Mouse (Mus musculus) hindbrain, postnatal 0 days (tissue): ENCODE data around the gene Ogdh. TPM values are rescaled to one million over a fixed set of nuclear protein-coding genes. Genes with fewer than 3 reads are reported as not detected.

Experiments
- ATAC-seq: fragments of 200-750 bp; cut with Nextera tagmentation; 2 replicates; pipeline ENCODE4 v1.8.0; 2017; ENCODE audit warnings: mild to moderate bottlenecking, moderate TSS enrichment, moderate library complexity
- DNase-seq: peaks from one replicate; pipeline ENCODE4 v3.0.0-alpha.2; 2015; ENCODE audit warnings: low spot score
- H3K27ac ChIP-seq: fragments of 300-500 bp; sonication (generic); 2 replicates; pipeline ENCODE4 v1.5.1; 2014; ENCODE audit warnings: mild to moderate bottlenecking
- H3K27me3 ChIP-seq: fragments of 300-500 bp; sonication (generic); 2 replicates; pipeline ENCODE4 v1.6.1; 2014; ENCODE audit warnings: low read length, mixed read lengths; ENCODE audit not compliant: insufficient read depth
- H3K36me3 ChIP-seq: fragments of 300-500 bp; sonication (generic); 2 replicates; pipeline ENCODE4 v1.6.1; 2014; ENCODE audit warnings: low read length, mixed read lengths; ENCODE audit not compliant: insufficient read depth
- H3K4me1 ChIP-seq: fragments of 300-500 bp; sonication (generic); 2 replicates; pipeline ENCODE4 v1.6.1; 2014; ENCODE audit warnings: antibody characterized with exemption, low read length, mixed read lengths; ENCODE audit not compliant: insufficient read depth
- H3K4me2 ChIP-seq: fragments of 300-500 bp; sonication (generic); 2 replicates; pipeline ENCODE4 v1.6.1; 2014; ENCODE audit warnings: low read depth, mild to moderate bottlenecking, low read length, moderate library complexity, mixed read lengths
- H3K4me3 ChIP-seq: fragments of 300-500 bp; sonication (generic); 2 replicates; pipeline ENCODE4 v1.5.1; 2014; ENCODE audit warnings: low read length
- H3K9ac ChIP-seq: fragments of 300-500 bp; sonication (generic); replicated peaks from 2 replicates; pipeline ENCODE4 v1.6.1; 2014; ENCODE audit warnings: mild to moderate bottlenecking, low read length, moderate library complexity, mixed read lengths
- H3K9me3 ChIP-seq: fragments of 300-500 bp; sonication (generic); 2 replicates; pipeline ENCODE4 v1.6.1; 2016; ENCODE audit warnings: low read length, mixed read lengths
- CTCF ChIP-seq: IDR thresholded peaks from 2 replicates; pipeline ENCODE4 v1.5.1; 2016; ENCODE audit warnings: antibody characterized with exemption, control low read depth, low read depth
- WGBS: fragments of 180-500 bp; shearing (Covaris S2); extraction: QIAGEN DNeasy Blood & Tissue Kit; methylation state at CpG from one replicate; pipeline ENCODE4 v1.1.7; 2014; 5-methylcytosine and 5-hydroxymethylcytosine counted together
- polyA plus RNA-seq: library from polyadenylated mRNA; unstranded; fragments of >200 nt; fragmentation: Nextera tagmentation; extraction: Ambion mirVana; gene quantifications from 2 replicates; pipeline ENCODE4 v1.2.1, GENCODE M21; 2015
- total RNA-seq: library from RNA; depleted of rRNA; stranded (reverse); fragments of >200 nt; gene quantifications from 2 replicates; pipeline ENCODE4 v1.2.3, GENCODE M21; 2014

Ogdh gene
- total and polyA plus RNA-seq, 2 experiments from 2014 or later: 139 to 151 TPM

GRCm38 (mm10) chr11:6276466-6276865 lies 15.0 kb upstream of the Ogdh start:
- WGBS: 71% methylated on average over 3 of the region's 3 CpGs
- Histone ChIP-seq H3K4me2 (no peak overlapping the region), H3K4me1 (0 out of 2 replicates have a peak, but pooled peaks cover 15% of the 10 kb centered on the region), H3K27me3 (no peaks in the 10 kb centered on the region), H3K4me3 (no peak overlapping the region), H3K36me3 (peaks cover 5% of the 10 kb centered on the region; the same call in 1 of the 2 replicates), H3K27ac (no peak overlapping the region), H3K9me3 (no peaks in the 10 kb centered on the region), H3K9ac (no peak overlapping the region)
- no peak for ATAC-seq
- no peak for TF ChIP-seq CTCF
- DNase-seq: no peak

GRCm38 (mm10) chr11:6282940-6283339 lies 8.5 kb upstream of the Ogdh start:
- no peak overlapping the region for H3K9ac ChIP-seq
- no peaks in the 10 kb centered on the region for H3K27me3 ChIP-seq
- no peaks in the 10 kb centered on the region for H3K36me3 ChIP-seq
- no peak for DNase-seq
- 40% methylated on average over 3 of the region's 3 CpGs for WGBS
- TF ChIP-seq CTCF: no peak
- H3K4me1 ChIP-seq: no peaks in the 10 kb centered on the region
- H3K27ac ChIP-seq: no peak overlapping the region
- no peak overlapping the region for H3K4me2 ChIP-seq
- H3K4me3 ChIP-seq: no peak overlapping the region
- no peak for ATAC-seq
- H3K9me3 ChIP-seq: no peaks in the 10 kb centered on the region

GRCm38 (mm10) chr11:6290138-6290537 lies 1.3 kb upstream of the Ogdh start:
- DNase-seq: no peak
- Histone ChIP-seq H3K9me3 (no peaks in the 10 kb centered on the region), H3K4me3 (no peak overlapping the region), H3K9ac (no peak overlapping the region), H3K27ac (no peak overlapping the region), H3K4me1 (peaks cover 7% of the 10 kb centered on the region), H3K36me3 (no peaks in the 10 kb centered on the region), H3K4me2 (no peak overlapping the region), H3K27me3 (no peaks in the 10 kb centered on the region)
- 94% methylated on average over 3 of the region's 3 CpGs for WGBS
- no peak for TF ChIP-seq CTCF
- no peak for ATAC-seq

DNA sequence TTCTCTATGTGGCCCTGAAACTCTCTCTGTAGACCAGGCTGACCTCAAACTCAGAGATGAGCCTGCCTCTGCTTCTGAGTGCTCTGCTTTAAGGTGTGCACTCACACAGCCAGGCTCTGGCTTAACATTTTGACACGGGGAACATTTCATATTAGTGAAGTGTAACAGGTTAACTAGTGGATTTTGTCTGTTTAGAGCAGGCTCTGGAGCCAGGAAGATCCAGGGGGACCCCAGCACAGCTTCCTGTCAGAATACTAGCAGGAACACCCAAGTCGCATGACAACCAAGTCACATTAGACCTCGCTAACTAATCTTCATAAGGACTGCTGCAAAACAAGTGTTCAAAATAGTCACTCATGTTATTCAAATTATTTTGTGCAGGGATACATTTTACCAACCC lies 550 bp upstream of the Ogdh start:
- Histone ChIP-seq H3K9ac (peak overlapping the region; percentile 77), H3K4me2 (peak overlapping the region; percentile 74), H3K27ac (peak overlapping the region; percentile 96), H3K4me3 (peak overlapping the region; percentile 71), H3K9me3 (no peaks in the 10 kb centered on the region), H3K27me3 (no peaks in the 10 kb centered on the region), H3K4me1 (peaks cover 7% of the 10 kb centered on the region), H3K36me3 (no peaks in the 10 kb centered on the region)
- no peak for TF ChIP-seq CTCF
- ATAC-seq: no peak
- 23% methylated on average over 3 of the region's 3 CpGs for WGBS
- no peak for DNase-seq

DNA sequence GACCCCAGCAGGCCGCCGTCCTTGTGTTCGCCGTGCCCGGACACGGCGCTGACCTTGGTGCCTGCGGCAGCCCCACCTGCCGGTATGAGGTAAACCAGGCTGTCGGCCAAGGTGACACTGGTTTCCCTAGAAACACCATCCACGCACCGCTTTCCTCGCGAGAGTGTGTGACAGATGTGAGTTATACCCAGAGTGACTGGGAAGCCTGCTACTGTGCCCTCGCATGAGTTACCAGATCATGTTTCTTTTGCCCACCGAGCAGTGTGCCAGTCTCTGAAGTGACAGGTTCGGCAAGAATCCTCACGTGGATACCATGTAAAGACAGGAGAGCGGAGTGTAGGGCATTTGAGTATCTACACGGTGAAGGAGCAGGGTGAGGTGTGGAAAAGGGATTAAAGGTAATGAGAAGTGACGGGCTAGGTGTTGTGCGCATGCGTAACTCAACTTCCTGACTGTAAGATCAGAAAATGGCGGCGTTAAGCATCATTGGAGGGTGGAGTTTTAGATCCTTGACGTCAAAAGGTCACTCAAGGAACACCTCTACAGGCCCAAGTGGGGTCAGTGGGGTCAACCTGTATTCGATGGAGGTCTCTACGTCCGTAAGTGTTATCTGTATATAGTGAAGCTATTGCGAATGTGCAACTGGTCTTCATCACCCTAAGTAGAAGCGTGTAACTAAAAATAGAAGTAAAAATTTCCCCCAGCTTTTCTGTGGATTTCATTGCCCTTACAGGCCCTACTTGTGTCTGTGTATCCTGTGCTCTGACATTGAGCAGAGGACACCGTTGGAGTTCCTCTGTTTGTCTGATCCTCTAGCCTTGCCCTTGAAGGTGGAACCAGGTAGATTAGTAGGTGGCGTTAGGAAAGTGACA lies 919 bp downstream of the Ogdh start:
- TF ChIP-seq CTCF: peak; percentile 52
- H3K9ac ChIP-seq: peak overlapping the region; percentile 77
- ATAC-seq: peak; percentile 83

DNA sequence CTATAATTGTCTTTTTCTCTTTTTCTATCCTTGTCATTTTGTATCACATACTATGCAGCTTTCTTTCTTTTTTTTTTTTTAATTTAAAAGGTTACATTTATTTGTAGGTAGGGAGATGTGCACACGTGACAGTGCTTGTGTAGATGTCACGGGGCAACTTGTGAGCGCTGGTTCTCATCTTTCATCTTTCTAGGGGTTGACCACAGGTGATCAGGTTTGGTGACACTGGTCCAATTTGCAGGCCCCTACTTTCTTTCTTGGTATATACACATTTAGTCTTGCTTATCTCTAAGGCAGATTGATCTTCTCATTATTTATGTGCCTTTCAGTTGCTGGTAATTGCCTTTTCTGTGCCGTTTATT lies 1.5 kb downstream of the Ogdh start:
- H3K36me3 ChIP-seq: peaks cover 11% of the 10 kb centered on the region
- no peak for ATAC-seq
- no peak overlapping the region for H3K9ac ChIP-seq
- no peak for TF ChIP-seq CTCF
- H3K4me1 ChIP-seq: peaks cover 7% of the 10 kb centered on the region
- peak overlapping the region; percentile 74 for H3K4me2 ChIP-seq
- H3K9me3 ChIP-seq: no peaks in the 10 kb centered on the region
- peak overlapping the region; percentile 71; the same call in 1 of the 2 replicates for H3K4me3 ChIP-seq
- H3K27ac ChIP-seq: peak overlapping the region; percentile 96
- 92% methylated on average over 4 of the region's 4 CpGs for WGBS
- DNase-seq: no peak
- no peaks in the 10 kb centered on the region for H3K27me3 ChIP-seq

More for the DNA sequence above, 919 bp downstream of the Ogdh start:
- H3K27ac ChIP-seq: peak overlapping the region; percentile 96
- DNase-seq: peak; percentile 88
- 17% methylated on average over 33 of the region's 33 CpGs for WGBS
- H3K36me3 ChIP-seq: 0 out of 2 replicates have a peak, but pooled peaks cover 5% of the 10 kb centered on the region
- peak overlapping the region; percentile 71 for H3K4me3 ChIP-seq
- no peaks in the 10 kb centered on the region for H3K27me3 ChIP-seq
- H3K4me2 ChIP-seq: peak overlapping the region; percentile 74
- H3K4me1 ChIP-seq: peaks cover 7% of the 10 kb centered on the region
- H3K9me3 ChIP-seq: no peaks in the 10 kb centered on the region

GRCm38 (mm10) chr11:6293601-6294000 lies 2.2 kb downstream of the Ogdh start:
- no peak for TF ChIP-seq CTCF
- peaks cover 17% of the 10 kb centered on the region for H3K36me3 ChIP-seq
- DNase-seq (no peak), ATAC-seq (no peak)
- H3K9ac ChIP-seq: no peak overlapping the region
- peaks cover 7% of the 10 kb centered on the region for H3K4me1 ChIP-seq
- no peak overlapping the region for H3K4me2 ChIP-seq
- 91% methylated on average over 2 of the region's 2 CpGs for WGBS
- no peak overlapping the region for H3K4me3 ChIP-seq
- H3K27ac ChIP-seq: no peak overlapping the region
- H3K27me3 ChIP-seq: no peaks in the 10 kb centered on the region
- H3K9me3 ChIP-seq: no peaks in the 10 kb centered on the region
